Mouse (Mus musculus) small intestine, adult 2 months (tissue): ENCODE results near the gene Ranbp3l.

Source experiments
- CTCF ChIP-seq: fragments of 200-500 bp; IDR thresholded peaks from 2 replicates; pipeline ENCODE4 v1.5.1; 2012; ENCODE audit warnings: low read depth, mild to moderate bottlenecking, control low read depth, inconsistent platforms, low read length, moderate library complexity, mixed read lengths; ENCODE audit not compliant: insufficient replicate concordance, insufficient read length; ENCODE audit errors: extremely low read depth
- POLR2A ChIP-seq: fragments of 200-500 bp; IDR thresholded peaks from 2 replicates; pipeline ENCODE4 v1.6.1; 2012; ENCODE audit warnings: low read depth, mild to moderate bottlenecking, control low read depth, inconsistent platforms, low read length, moderate library complexity

- TF ChIP-seq CTCF = no peak
- TF ChIP-seq POLR2A = no peak
Measured at GRCm38 (mm10) chr15:8936911-8937310, 30.8 kb upstream of the Ranbp3l start.
